7 mouse cellular contexts compared by ENCODE assay signal in the genomic region with DNA sequence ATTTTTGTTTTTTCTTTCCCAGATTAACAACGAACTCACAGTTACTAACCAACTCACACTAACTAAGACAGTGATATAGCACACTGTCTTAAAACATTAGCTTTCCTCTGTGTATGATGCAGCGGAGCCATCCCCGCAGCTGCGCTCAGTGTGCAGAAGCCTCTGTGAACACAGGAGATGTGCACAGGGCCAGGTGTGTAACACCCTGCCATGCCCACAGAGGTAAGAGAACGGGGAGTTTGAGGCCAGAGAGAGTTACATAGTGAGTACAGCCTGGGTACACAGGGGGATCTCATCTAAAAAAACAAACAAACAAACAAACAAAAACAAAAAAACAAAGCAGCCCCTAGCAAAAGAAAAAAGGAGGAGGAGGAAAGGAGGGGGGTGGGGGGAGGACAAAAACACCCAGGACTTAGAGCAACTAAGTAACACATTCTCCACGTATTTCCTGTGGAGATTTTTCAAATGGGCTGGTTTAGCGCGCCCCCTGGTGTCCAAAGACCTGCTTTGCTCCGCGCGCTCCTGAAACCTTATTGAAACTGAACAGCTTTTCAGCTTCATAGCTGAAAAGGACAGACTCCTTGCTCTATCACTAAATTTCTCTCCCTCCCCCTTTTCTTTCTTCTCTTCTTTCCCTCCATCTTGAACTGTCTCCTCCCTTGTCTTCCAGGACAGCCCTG.
DNase-seq lines count a peak whose midpoint lies in the region; ATAC-seq and TF ChIP-seq lines count a peak whose summit lies in the region.

No protein-coding gene starts in this region.

- peak; percentile 48; the same call in 1 of the 2 replicates for ATAC-seq in forebrain, embryonic 13.5 days
- peak; percentile 44; the same call in 1 of the 2 replicates for ATAC-seq in lung, embryonic 14.5 days (ENCODE audit: insufficient read depth)

- no peaks in the 10 kb centered on the region for H3K9me3 ChIP-seq in ES-Bruce4 (replicated peaks; ENCODE audit: control insufficient read depth, insufficient read depth, low read length, poor library complexity, severe bottlenecking)
- H3K9me3 ChIP-seq in forebrain, embryonic 13.5 days (replicated peaks) = no peaks in the 10 kb centered on the region; the same call in 1 of the 2 replicates
- no peaks in the 10 kb centered on the region for H3K9me3 ChIP-seq in lung, embryonic 14.5 days (ENCODE audit: low read depth, low read length)

- no peak for TF ChIP-seq POLR2A in ES-Bruce4 (IDR thresholded peaks at IDR 0.05; ENCODE audit: insufficient read depth, low read length)

- no peak overlapping the region for H3K9ac ChIP-seq in ES-Bruce4 (ENCODE audit: low read depth, poor library complexity, severe bottlenecking)
- no peak overlapping the region for H3K9ac ChIP-seq in forebrain, embryonic 13.5 days
- no peak overlapping the region for H3K9ac ChIP-seq in lung, embryonic 14.5 days

- no peaks in the 10 kb centered on the region for H3K4me1 ChIP-seq in ES-Bruce4 (ENCODE audit: control insufficient read depth, insufficient read depth, low read length)
- H3K4me1 ChIP-seq in forebrain, embryonic 13.5 days = peaks cover 16% of the 10 kb centered on the region; the same call in 1 of the 2 replicates
- H3K4me1 ChIP-seq in lung, embryonic 14.5 days (ENCODE audit: insufficient read depth) = no peaks in the 10 kb centered on the region

- WGBS in forebrain, embryonic 13.5 days = 27% methylated on average over 11 of the region's 11 CpGs
- 36% methylated on average over 11 of the region's 11 CpGs for WGBS in lung, embryonic 14.5 days

- TF ChIP-seq EP300 in ES-Bruce4 (IDR thresholded peaks at IDR 0.05; ENCODE audit: insufficient read depth, low read depth, low read length) = no peak

- H3K4me3 ChIP-seq in ES-Bruce4 (ENCODE audit: low read depth, low read length) = 0 out of 2 replicates have a peak overlapping the region, but pooled peaks have one; percentile 7
- H3K4me3 ChIP-seq in forebrain, embryonic 13.5 days = no peak overlapping the region
- no peak overlapping the region for H3K4me3 ChIP-seq in lung, embryonic 14.5 days (ENCODE audit: low read depth, low read length)

- no peak overlapping the region for H3K27ac ChIP-seq in ES-Bruce4 (ENCODE audit: insufficient read depth, low read length)
- H3K27ac ChIP-seq in forebrain, embryonic 13.5 days = no peak overlapping the region
- no peak overlapping the region for H3K27ac ChIP-seq in lung, embryonic 14.5 days (ENCODE audit: low read depth)

- no peaks in the 10 kb centered on the region for H3K36me3 ChIP-seq in ES-Bruce4 (ENCODE audit: control insufficient read depth, insufficient read depth, low read length, poor library complexity, severe bottlenecking)
- no peaks in the 10 kb centered on the region for H3K36me3 ChIP-seq in forebrain, embryonic 13.5 days (ENCODE audit: poor library complexity, severe bottlenecking)
- H3K36me3 ChIP-seq in lung, embryonic 14.5 days (ENCODE audit: insufficient read depth) = no peaks in the 10 kb centered on the region

- no peaks in the 10 kb centered on the region for H3K27me3 ChIP-seq in ES-Bruce4 (ENCODE audit: control insufficient read depth, insufficient read depth, low read length, poor library complexity, severe bottlenecking)
- no peaks in the 10 kb centered on the region; the same call in 1 of the 2 replicates for H3K27me3 ChIP-seq in forebrain, embryonic 13.5 days
- H3K27me3 ChIP-seq in lung, embryonic 14.5 days (ENCODE audit: insufficient read depth, low read length) = no peaks in the 10 kb centered on the region

- H3K4me2 ChIP-seq in forebrain, embryonic 13.5 days = no peak overlapping the region
- H3K4me2 ChIP-seq in lung, embryonic 14.5 days = no peak overlapping the region

- peak; percentile 79 for TF ChIP-seq CTCF in ES-Bruce4 (IDR thresholded peaks at IDR 0.05; ENCODE audit: low read depth, low read length)
- TF ChIP-seq CTCF in lung, embryonic 14.5 days (IDR thresholded peaks at IDR 0.05; ENCODE audit: low read depth) = peak; percentile 87

- DNase-seq in 416B (ENCODE audit: low read depth) = peak; percentile 46
- peak; percentile 24 for DNase-seq in c-Kit-positive CD71-positive TER-119-positive erythroid progenitor cells, embryonic 14.5 days (ENCODE audit: low spot score)
- peak; percentile 55 to 74 for DNase-seq in kidney, postnatal 25 days
- peak; percentile 92 for DNase-seq in lung, embryonic 14.5 days
- peak; percentile 94 for DNase-seq in right cerebral cortex, postnatal 4 days

Comparison
In these comparisons a context has a peak if more than half of its experiments do, and no peak if none do; other contexts are left out.
1. DNase-seq: peak in every context shown above with its lines; median percentile 94 in right cerebral cortex, postnatal 4 days; 92 in lung, embryonic 14.5 days; 64 in kidney, postnatal 25 days; 46 in 416B; 24 in c-Kit-positive CD71-positive TER-119-positive erythroid progenitor cells, embryonic 14.5 days.